Mouse (Mus musculus) urinary bladder, postnatal 36 days (tissue): ENCODE measurements around the gene Gdf7.
A peak's percentile ranks its signal among the peaks of the same experiment; 100 is the strongest.

Source experiments
- DNase-seq, 2 experiments: peaks; one replicate each; pipeline ENCODE4 v3.0.0; 2022; ENCODE audit warnings: low spot score in 2 of 2, mixed read lengths in 1 of 2

The Gdf7 gene

GRCm38 (mm10) chr12:8326825-8327674 lies 25.3 kb upstream of the Gdf7 start:
- DNase-seq = peak; percentile 87 to 93

GRCm38 (mm10) chr12:8325943-8326522 lies 24.3 kb upstream of the Gdf7 start:
- peak in 1 of 2 experiments; percentile 43 for DNase-seq

GRCm38 (mm10) chr12:8325245-8325942 lies 23.6 kb upstream of the Gdf7 start:
- DNase-seq = no peak

DNA sequence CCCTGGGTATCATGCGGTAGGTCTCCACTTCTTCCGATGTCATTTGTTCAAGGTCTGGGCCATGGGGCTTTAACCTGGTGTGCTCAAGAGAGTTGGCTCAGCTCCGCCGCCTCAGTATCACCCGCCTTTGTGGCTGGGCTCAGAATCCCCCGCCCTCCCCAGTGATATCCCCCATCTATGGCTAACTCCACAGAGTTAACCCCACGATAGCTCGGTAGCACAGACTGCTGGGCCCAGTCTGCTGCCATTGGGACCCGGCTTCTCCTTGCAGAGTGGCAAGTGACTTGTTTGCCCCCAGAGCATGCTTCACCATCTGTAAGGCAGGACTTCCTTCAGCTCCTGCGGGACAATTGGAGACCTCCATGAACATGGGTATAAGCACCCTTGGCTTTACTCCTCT lies 22.3 kb upstream of the Gdf7 start:
- no peak for DNase-seq

- no peak for DNase-seq
Measured at GRCm38 (mm10) chr12:8321506-8321905, 19.8 kb upstream of the Gdf7 start.

- DNase-seq = peak; percentile 60 to 78
Measured at GRCm38 (mm10) chr12:8320084-8320713, 18.4 kb upstream of the Gdf7 start.

GRCm38 (mm10) chr12:8316541-8316940 lies 14.8 kb upstream of the Gdf7 start:
- no peak for DNase-seq

DNA sequence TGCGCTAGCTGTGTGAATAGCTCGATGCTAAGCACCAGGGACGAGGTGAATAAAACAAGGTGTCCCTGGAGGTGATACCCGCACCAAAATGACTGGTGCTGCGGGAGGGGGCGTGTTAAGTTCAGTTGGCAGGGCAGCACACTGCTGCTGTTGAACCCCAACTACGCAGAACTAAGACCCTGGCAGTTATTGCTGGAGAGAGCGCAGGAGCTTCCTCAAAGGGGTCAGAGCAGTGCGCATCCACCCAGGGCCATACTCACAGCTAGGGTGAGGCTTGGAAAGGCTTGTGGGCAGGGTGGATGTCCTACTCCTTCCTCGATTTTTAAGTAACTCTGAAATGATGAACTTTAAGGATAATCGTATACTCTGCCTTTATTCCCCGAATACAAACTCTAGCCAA lies 12.0 kb upstream of the Gdf7 start:
- no peak for DNase-seq

DNA sequence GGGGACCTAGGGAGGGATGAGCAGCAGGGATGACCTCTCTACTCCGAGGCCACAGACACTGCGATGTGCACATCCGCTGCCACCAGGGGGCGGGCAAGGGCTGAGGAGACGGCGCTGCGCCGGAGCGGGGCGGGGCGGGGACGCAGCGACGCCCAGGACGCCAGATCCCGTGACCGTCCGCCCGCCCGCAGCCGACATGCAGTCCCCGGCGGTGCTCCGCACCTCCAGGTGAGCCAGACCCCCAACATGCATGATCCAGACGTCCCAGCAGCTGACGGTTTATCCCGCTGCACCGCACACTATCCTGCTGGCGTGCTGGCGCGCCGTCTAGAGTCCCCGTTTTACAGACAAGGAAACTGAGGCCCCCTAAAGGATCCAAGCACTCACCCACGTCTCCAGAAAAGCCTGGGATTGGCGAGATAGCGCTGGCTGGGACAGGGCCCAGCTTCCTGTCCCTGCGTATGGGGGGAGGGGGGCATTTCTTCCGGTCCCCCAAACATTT lies 11.6 kb upstream of the Gdf7 start, which contains the start of gene Hs1bp3:
Gene Hs1bp3 (plus strand): TSS at position 163 of the 502 bp plus-strand sequence.
- peak; percentile 78 to 86 for DNase-seq

DNA sequence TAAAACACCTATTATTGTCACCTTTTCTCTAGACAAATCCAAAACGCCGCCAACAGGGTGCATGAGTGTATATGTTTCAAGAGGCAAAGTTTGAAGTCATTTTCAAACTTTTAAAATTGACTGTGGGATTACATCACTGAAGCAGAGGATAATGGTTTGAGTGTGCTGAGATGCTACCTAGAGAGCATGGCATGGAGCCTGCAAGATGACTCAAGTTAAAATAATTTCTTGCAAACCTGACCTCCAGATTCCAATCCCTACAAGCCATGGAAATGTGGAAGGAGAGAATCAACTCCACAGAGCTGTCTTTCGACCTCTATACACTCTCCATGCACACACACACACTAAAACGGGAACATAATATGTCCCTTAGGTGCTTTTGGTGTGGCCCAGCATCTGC lies 10.5 kb upstream of the Gdf7 start:
- no peak for DNase-seq

DNA sequence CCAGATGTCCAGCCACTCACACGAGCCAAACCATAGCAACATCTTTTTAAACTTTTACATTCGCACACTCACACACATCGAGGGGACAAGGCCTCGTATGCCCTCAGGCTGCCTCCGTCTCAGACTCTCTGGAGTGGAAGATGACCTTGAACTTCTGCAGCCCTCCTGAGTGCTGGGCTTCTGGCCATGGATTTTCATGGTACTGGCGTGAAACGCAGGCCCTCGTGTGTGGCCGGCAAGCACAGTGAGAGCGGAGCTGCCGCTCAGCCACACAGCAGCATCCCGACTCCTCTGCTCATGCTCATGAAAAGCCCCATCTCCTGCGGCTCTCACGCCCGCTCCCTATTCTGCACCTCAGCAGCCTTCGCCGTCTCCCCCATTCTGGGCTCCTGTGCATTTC lies 9.2 kb upstream of the Gdf7 start:
- DNase-seq = no peak

DNA sequence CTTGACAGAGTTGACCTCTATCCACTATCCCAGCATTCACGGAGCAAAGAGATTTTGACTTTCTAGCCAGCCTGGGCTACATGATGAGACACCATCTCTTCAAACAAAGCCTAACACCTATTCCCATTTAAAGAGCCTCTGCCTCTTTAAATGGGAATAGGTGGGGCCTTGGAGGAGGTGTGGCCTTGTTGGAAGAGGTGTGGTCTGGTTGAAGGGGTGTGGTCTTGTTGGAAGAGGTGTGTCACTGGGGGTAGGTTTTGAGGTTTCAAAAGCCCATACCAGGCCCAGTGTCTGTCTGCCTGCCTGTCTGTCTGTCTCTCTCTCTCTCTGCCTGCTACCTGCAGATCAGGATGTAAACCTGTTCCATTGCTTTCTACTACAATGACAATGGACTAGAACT lies 5.2 kb upstream of the Gdf7 start:
- no peak for DNase-seq

DNA sequence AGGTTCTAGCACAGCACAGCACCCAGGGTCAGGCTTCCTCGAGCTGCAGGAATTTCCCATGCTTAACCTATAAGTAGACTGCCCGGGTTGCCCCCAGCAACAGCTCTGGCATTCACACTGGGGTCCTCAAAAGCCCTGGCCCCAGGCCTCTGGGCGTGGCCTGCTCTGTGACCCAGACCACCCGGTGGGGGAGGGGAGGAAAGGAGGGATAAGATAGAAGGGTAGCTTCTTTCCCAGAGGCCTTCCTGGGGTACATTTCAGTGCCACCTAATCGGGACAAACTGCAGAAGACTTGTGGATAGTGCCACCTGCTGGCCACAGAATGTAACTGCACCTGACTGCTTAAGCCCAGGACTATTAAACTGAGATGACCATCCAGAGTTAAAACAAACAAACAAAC lies 4.7 kb upstream of the Gdf7 start:
- DNase-seq = peak; percentile 48 to 49

DNA sequence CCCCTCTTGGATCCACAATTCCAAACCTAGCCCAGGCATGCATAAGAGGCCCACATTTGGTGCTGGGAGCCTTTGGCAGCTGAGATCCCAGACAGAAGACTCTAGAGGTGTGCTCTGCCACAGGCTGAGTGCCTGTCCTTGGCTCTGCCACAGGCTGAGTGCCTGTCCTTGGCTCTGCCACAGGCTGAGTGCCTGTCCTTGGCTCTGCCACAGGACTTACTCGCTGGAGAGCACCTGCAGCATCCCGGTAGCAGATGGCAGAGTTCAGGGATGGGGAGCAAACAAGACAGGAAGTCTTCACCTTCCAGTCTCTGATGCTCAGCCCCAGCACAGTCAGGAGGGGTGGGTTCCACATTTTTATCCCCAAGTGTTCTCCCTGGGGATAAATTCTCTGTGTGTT lies 3.5 kb upstream of the Gdf7 start:
- no peak for DNase-seq

DNA sequence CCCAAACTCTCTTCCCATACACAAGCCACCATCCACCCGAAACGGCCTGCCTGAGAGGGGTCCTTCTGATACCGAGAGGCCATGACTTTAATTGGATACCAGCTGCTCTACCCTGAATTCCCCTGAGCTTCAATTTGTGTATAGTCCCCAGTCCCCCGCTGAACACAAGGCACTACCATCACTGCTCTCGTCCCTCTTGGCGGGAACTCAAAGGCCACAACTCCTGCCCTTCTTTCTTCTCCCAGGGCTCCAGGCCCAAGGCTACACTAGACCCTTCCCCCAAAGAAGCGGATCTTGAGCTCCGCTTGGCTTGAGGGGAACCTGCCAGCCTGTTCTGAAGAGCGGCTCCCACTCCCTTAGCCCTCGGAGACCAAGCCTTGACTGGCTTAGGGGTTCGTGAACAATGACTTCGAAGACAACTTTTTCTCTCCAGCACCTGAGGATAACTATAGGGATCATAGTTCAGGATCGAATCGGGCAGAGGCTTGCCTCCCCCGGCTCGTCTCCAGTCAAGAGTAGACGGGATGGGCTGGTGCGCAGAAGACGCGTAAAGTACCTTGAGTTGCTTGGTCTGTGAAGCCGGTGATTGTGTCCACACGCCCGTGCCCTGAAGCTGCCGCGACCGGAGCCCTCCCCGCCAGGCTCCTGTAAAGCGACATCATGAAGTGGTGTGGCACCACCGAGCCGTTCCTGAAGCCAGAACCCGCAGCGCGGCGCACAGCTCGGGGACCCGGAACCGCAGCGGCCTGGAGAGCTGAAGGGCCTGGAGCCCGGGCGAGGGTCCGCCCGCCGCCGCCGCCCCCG lies 541 bp downstream of the Gdf7 start:
- DNase-seq = no peak

DNA sequence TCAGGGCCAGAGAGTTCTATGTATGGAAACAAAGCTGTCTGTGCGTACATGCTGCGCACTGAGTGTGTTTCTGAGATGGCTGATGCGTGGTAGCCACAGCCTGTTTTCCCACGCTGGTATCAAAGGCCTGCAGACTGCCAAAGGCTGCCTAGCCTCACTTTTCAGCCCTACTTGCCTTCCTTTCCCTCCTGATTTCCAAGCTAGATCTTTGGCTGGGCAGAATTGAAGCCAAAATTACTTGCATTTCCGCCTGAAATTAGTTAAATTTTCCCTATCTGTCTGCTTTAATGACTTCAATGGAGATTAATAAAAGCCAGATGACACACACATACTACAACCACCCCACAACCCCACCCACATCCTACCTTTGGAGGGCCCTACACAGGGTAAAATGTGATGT lies 1.2 kb downstream of the Gdf7 start:
- DNase-seq = no peak

GRCm38 (mm10) chr12:8300111-8300480 lies 1.7 kb downstream of the Gdf7 start:
- DNase-seq = no peak

- DNase-seq = no peak
Measured at GRCm38 (mm10) chr12:8299143-8300110, 2.3 kb downstream of the Gdf7 start.

GRCm38 (mm10) chr12:8298361-8299142 lies 3.2 kb downstream of the Gdf7 start:
- DNase-seq = no peak
